Mouse (Mus musculus) erythroblast, adult 5-6 weeks (primary cell): ENCODE data around the gene Reps1. TPM values are rescaled to one million over a fixed set of nuclear protein-coding genes. Genes with fewer than 3 reads are reported as not detected.
A peak's percentile ranks its signal among the peaks of the same experiment; 100 is the strongest.
"Not testable (repeated sequence)": the region's sequence is repeated elsewhere in the genome, so short reads cannot be mapped to it uniquely, and the experiment has no call there.

Experiments used
- ATAC-seq: replicated peaks from 2 replicates; pipeline ENCODE4 v1.8.0; 2016; ENCODE audit warnings: moderate number of reproducible peaks, mild to moderate bottlenecking, moderate TSS enrichment, inconsistent platforms; ENCODE audit not compliant: poor library complexity, low FRiP score, severe bottlenecking
- total RNA-seq, 2 experiments: library from RNA; stranded (forward) in 1 of 2; stranded (reverse) in 1 of 2; fragments of 150-400 nt in 1 of 2; fragments of 200-764, 138-1000 nt in 1 of 2; gene quantifications; 2 replicates each; pipeline versions ENCODE4 v1.2.3 to v1.2.4; 2015 to 2017; ENCODE audit warnings: low replicate concordance in 2 of 2

Reps1 gene
- total RNA-seq, 2 experiments from 2014 or later = 14.7 to 27.5 TPM

DNA sequence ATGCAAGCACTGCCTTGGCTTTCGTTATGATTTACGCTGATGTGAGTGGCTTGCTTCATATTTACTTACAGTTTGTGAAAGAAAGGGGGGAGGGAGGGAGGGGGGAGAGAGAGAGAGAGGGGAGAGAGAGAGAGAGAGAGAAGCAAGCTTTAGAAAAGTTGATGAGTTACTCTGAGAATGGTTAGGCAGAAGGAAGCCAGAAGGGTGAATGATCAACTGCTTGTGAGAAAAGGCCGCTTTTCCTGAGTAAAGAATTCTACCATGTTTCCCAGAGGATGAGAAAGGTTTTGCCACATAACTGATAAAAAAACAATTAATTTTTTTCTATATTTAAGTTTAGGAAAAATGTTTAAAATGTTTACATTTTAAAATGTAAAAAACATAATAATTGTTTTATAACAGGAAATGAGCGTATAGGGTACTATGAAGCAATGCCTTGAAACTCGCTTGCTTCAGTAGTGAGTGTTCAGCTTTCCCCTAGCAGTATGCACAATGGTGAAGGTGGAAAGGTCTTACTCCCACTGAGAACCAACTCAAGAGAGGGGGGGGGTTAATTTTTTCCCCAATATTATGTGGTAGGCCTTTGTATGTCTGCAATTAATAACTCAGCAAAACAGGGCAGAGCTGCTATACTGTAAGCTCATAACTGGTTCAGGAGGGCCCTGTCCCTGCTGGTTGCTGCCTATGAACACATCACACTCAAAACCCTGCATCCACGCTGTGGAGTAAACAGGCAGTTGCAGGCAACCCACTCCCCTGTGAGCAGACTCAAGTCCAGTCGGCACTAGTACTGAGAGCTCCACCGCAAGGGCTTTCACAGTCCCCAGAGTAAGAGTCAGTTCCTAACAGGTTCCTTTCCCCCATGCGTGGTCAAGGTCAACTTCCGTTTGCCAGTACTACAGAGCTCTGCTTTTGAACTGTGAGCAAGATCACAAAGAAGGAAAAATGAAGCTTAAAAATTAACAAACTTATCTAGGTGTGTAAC lies 76.3 kb downstream of the Reps1 start:
- ATAC-seq = no peak

DNA sequence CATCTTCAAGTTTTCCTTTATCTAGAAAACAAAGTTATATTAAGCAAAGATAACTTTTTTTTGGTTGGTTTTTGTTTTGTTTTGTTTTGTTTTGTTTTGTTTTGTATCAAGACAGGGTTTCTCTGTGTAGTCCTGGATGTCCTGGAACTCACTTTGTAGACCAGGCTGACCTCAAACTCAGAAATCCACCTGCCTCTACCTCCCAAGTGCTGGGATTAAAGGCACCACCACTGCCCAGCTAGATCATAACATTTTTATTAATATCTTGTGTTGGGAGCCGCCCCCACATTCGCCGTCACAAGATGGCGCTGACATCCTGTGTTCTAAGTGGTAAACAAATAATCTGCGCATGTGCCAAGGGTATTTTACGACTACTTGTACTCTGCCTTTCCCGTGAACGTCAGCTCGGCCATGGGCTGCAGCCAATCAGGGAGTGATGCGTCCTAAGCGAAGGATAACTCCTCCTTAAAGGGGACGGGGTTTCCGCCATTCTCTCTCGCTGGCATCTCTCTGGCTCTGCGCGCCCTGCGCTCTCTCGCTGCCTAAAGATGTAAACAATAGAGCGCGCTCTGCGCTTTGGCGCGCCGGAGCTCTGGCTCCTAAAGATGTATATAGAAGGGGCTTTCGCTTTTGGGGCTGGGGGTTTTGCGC lies 83.3 kb downstream of the Reps1 start:
- not testable (repeated sequence) for ATAC-seq

- ATAC-seq = peak; percentile 55
These were observed 84.0 kb downstream of the Reps1 start for GRCm38 (mm10) chr10:18139615-18140014.

- no peak for ATAC-seq
These were observed 85.7 kb downstream of the Reps1 start for GRCm38 (mm10) chr10:18141389-18141788.

DNA sequence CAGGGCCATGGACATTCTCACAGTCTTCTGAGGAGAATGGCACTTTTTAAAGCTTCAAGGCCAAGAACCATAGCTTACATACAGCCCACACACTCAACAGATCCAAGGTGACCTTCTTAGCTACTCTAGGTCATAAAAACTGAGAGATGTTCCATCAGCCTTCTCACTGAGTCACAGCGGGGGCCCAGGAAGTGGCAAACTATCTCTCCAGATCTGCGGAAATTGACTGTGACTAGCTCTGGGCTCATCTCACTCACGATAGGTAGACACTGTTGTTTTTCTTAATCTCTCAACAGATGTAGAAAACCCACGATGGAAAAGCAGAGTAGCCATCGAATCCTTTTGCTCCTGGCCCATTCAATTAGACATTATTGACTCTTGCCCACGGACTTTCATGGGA lies 86.6 kb downstream of the Reps1 start:
- ATAC-seq = no peak

DNA sequence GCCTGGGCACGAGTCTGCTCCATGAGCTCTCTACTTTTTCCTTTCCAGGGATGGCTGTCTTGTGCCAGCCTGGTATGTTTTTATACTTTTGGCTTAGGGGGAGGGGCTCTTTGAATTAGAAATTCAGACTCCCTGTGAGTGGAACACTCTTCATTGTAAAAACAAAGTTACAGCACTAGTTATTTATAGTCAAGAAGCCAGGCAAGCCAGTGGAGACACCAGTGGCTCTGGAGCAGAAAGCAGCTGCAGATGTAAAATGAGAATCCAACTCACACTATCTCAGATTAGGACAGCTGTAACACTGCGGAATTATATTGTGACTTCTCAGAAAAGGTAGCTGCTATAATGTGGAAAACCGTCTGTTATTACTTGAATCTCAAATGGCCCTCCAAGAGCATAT lies 91.6 kb downstream of the Reps1 start:
- no peak for ATAC-seq

DNA sequence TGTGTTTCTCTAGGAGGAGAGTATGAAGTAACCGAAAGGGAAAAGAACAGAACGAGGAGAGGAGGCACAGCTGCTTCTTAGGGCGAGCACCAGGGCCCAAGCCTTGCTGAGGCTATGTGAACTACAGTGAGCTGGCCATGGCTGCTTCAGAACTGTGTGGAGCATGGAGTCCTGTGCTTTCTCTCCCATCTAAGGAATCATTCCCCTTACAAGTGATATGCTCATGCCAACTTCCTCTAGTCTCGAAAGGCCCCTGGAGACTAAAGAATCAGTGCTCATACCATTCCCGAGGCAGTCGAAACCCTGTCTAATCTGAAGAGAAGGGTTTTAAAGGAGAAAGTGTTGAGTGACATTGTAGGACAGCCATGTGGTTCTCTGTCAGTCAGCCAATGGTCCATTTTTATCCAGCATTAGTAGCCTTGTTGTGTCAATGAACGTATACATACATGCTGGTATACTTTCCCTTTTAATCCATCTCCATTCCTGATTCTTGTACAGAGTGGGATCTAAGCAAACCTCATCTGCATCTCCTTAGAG lies 106.8 kb downstream of the Reps1 start:
- ATAC-seq = no peak

Other genes starting within 250 kb of the Reps1 start
- 8.4 and 21.7 TPM in 2 replicates for gene Heca, start 107.8 kb upstream of the Reps1 start, total RNA-seq (2015; ENCODE audit: low replicate concordance)
- 19.4 and 21.9 TPM in 2 replicates for gene Heca, start 107.8 kb upstream of the Reps1 start, total RNA-seq (2017; ENCODE audit: low replicate concordance)
- gene Abracl, start 32.6 kb upstream of the Reps1 start, total RNA-seq (2015; ENCODE audit: low replicate concordance) = 51.4 and 73.2 TPM in 2 replicates
- gene Abracl, start 32.6 kb upstream of the Reps1 start, total RNA-seq (2017; ENCODE audit: low replicate concordance) = 48.9 and 55.5 TPM in 2 replicates
- gene Ect2l, start 155.0 kb downstream of the Reps1 start, total RNA-seq (2015; ENCODE audit: low replicate concordance) = not detected in 2 replicates
- not detected in 2 replicates for gene Ect2l, start 155.0 kb downstream of the Reps1 start, total RNA-seq (2017; ENCODE audit: low replicate concordance)
- 19.6 and 21.1 TPM in 2 replicates for gene Ccdc28a, start 179.1 kb downstream of the Reps1 start, total RNA-seq (2015; ENCODE audit: low replicate concordance)
- 8.5 and 11.6 TPM in 2 replicates for gene Ccdc28a, start 179.1 kb downstream of the Reps1 start, total RNA-seq (2017; ENCODE audit: low replicate concordance)